Mouse (Mus musculus) testis, adult 2 months (tissue): ENCODE data around the gene Eef2kmt.

Experiments used
- CTCF ChIP-seq: fragments of 200-500 bp; IDR thresholded peaks from 2 replicates; pipeline ENCODE4 v1.5.1; 2012; ENCODE audit warnings: low read depth, mild to moderate bottlenecking, inconsistent platforms, low read length, moderate library complexity; ENCODE audit not compliant: control insufficient read depth, insufficient read depth, insufficient replicate concordance
- POLR2A ChIP-seq: fragments of 200-500 bp; IDR thresholded peaks from 2 replicates; pipeline ENCODE4 v1.6.1; 2012; ENCODE audit warnings: low read depth, mild to moderate bottlenecking, inconsistent platforms, low read length, moderate library complexity; ENCODE audit not compliant: control insufficient read depth

- no peak for TF ChIP-seq POLR2A
- TF ChIP-seq CTCF, result no peak
These were observed 49.7 kb downstream of the Eef2kmt start for GRCm38 (mm10) chr16:5206051-5206450.
